Mouse (Mus musculus) kidney, postnatal 4 days (tissue): ENCODE data around the gene Haus8.
"Not testable (repeated sequence)": the region's sequence is repeated elsewhere in the genome, so short reads cannot be mapped to it uniquely, and the experiment has no call there.

Experiments
- DNase-seq, 2 experiments: peaks; one replicate each; pipeline ENCODE4 v3.0.0; 2021; ENCODE audit warnings: mixed read lengths in 2 of 2

Haus8 gene

GRCm38 (mm10) chr8:71272286-71273150 lies at the start of gene Haus8, which contains the start of gene Myo9b:
Haus8 (minus strand) TSS chr8:71272934.
Myo9b (plus strand) TSS chr8:71272714.
- DNase-seq = peak; percentile 98

- not testable (repeated sequence) for DNase-seq
Observed at GRCm38 (mm10) chr8:71319760-71320159, 47.0 kb upstream of the Haus8 start.

- DNase-seq = not testable (repeated sequence)
Observed at GRCm38 (mm10) chr8:71318610-71319009, 45.9 kb upstream of the Haus8 start.

GRCm38 (mm10) chr8:71316486-71317031 lies 43.8 kb upstream of the Haus8 start:
- DNase-seq = no peak

- no peak for DNase-seq
Observed at GRCm38 (mm10) chr8:71315972-71316371, 43.2 kb upstream of the Haus8 start.

- no peak for DNase-seq
Observed at GRCm38 (mm10) chr8:71313951-71314350, 41.2 kb upstream of the Haus8 start.

GRCm38 (mm10) chr8:71312700-71313099 lies 40.0 kb upstream of the Haus8 start:
- peak; percentile 26 to 46 for DNase-seq

- DNase-seq = no peak
Observed at GRCm38 (mm10) chr8:71310446-71310845, 37.7 kb upstream of the Haus8 start.

GRCm38 (mm10) chr8:71307913-71308312 lies 35.2 kb upstream of the Haus8 start:
- no peak for DNase-seq

GRCm38 (mm10) chr8:71307371-71307770 lies 34.6 kb upstream of the Haus8 start:
- no peak for DNase-seq

- DNase-seq = no peak
Observed at GRCm38 (mm10) chr8:71305988-71306387, 33.3 kb upstream of the Haus8 start.

- DNase-seq = no peak
Observed at GRCm38 (mm10) chr8:71303632-71304031, 30.9 kb upstream of the Haus8 start.

GRCm38 (mm10) chr8:71302788-71303187 lies 30.1 kb upstream of the Haus8 start:
- no peak for DNase-seq

GRCm38 (mm10) chr8:71299716-71300115 lies 27.0 kb upstream of the Haus8 start:
- DNase-seq = no peak

GRCm38 (mm10) chr8:71297439-71297838 lies 24.7 kb upstream of the Haus8 start:
- no peak for DNase-seq

GRCm38 (mm10) chr8:71296784-71297183 lies 24.1 kb upstream of the Haus8 start:
- DNase-seq = no peak

GRCm38 (mm10) chr8:71296188-71296621 lies 23.5 kb upstream of the Haus8 start:
- no peak for DNase-seq

GRCm38 (mm10) chr8:71293930-71294329 lies 21.2 kb upstream of the Haus8 start:
- not testable (repeated sequence) for DNase-seq

- DNase-seq = no peak
Observed at GRCm38 (mm10) chr8:71291351-71291750, 18.6 kb upstream of the Haus8 start.

GRCm38 (mm10) chr8:71290911-71291310 lies 18.2 kb upstream of the Haus8 start:
- no peak for DNase-seq

GRCm38 (mm10) chr8:71290211-71290610 lies 17.5 kb upstream of the Haus8 start:
- no peak for DNase-seq

- DNase-seq = no peak
Observed at GRCm38 (mm10) chr8:71289098-71289497, 16.4 kb upstream of the Haus8 start.

- no peak for DNase-seq
Observed at GRCm38 (mm10) chr8:71288441-71288949, 15.8 kb upstream of the Haus8 start.

- not testable (repeated sequence) for DNase-seq
Observed at GRCm38 (mm10) chr8:71286223-71286622, 13.5 kb upstream of the Haus8 start.
